Mouse (Mus musculus) gastrocnemius, adult 8-10 months (tissue): ENCODE results near the gene Slc2a12. TPM values are rescaled to one million over a fixed set of nuclear protein-coding genes. Genes with fewer than 3 reads are reported as not detected.

Experiments used
- DNase-seq, 2 experiments: peaks; one replicate each; pipeline ENCODE4 v3.0.0; 2022; ENCODE audit warnings: low spot score in 2 of 2
- total RNA-seq, 4 experiments: library from RNA; stranded (reverse); gene quantifications; 2 replicates each; pipeline ENCODE4 v1.2.4; 2022

Slc2a12 gene
- 10 to 100 TPM; 11.3 to 15.5 (median 14.2) TPM for total RNA-seq

DNA sequence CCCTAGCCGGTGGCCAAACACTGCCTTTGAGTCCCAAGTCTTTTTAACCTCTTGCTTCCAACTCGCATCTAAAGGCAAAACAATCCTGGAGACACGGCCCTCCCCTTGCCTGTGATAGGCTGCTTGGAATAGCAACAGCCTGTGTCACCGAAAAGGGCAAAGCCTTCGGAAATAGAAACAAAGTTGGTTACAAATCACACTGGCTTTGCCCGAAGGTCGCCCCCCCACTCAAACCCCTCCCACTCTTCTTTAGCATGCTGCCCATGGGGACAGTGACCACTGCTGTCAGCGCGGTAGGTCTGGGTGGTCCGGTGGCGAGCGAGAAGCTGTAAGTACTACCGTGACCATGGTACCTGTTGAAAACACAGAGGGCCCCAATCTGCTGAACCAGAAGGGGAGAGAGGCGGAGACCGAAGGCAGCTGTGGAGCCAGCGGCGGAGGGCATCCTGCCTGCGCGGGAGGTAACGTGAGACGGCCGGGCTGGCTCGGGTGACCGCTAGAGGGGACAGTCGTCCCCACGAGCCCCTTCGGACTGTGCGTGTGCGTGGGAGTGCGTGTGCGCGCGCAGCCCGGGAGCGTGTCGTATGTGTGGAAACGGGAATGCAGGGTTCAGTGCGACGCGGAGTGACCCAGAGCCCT, at the start of gene Slc2a12:
Gene Slc2a12, plus strand, starts transcription at position 159 of the 639 bp plus-strand sequence.
- DNase-seq, result peak; percentile 55 to 82

DNA sequence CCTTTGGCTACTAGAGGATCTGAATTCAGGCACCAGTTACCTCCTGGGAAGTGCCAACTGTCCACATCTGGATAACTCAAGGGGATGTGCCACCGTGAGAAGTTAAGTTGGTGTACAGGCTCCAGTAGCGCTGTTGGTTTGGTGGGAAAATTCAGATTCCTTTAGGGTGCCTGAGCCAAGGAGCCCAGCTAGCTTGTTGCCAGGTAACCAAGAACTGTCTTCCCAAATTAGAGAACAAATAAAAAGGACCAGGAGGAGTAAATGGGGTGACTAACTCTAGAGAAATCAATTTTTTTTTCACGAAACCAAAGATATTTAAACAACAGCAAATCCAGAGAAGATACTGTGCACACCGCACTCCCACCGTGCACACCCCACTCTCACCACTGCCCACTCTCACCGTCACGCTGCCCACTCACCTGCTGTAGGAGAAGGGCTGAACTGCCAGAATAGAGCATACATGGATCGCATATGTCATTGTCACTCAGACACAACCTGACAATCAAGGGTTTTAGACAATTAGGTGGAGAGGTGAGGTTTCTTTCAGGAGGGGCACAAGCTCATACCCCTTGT, 45.8 kb upstream of the Slc2a12 start:
- DNase-seq, result no peak

DNA sequence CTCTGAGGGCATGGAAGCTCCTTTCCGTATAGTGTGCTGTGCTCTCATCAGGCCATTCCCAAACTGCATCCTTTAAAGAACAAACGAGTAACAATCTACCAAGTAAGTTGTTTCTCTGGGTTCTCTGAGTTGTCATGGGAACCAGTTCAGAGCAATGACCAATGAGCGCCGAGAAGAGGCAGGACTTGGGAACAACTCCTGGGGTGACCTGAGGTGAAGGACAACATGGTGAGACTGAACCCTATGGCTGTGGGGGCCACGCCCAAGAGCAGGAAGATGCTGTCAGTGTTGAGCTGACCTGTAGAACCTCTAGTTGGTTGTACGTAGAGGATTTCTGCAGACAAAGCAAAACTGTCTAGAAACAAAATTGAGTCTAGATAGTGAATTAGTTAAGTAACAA, 43.8 kb upstream of the Slc2a12 start:
- no peak for DNase-seq

- no peak for DNase-seq
Observed at GRCm38 (mm10) chr10:22604801-22605200, 40.0 kb upstream of the Slc2a12 start.

DNA sequence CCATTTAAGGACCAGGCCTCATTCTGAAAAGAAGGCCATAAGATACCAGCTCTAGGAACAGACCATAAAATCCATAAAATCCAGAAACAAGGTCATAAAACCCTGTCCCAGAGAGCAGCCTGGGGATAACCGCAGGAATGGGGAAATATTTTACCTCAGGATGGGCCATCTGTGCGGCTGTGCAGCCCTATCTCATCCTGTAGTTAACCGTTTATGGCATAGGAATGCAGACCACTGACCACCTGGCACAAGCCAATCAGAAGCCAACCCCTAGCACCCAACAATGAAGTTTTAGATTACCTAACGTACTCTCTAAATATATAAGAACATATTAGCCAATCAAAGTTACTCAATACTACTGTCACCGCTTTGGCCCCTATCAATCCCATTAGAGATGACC, 36.5 kb upstream of the Slc2a12 start:
- DNase-seq, result no peak

DNA sequence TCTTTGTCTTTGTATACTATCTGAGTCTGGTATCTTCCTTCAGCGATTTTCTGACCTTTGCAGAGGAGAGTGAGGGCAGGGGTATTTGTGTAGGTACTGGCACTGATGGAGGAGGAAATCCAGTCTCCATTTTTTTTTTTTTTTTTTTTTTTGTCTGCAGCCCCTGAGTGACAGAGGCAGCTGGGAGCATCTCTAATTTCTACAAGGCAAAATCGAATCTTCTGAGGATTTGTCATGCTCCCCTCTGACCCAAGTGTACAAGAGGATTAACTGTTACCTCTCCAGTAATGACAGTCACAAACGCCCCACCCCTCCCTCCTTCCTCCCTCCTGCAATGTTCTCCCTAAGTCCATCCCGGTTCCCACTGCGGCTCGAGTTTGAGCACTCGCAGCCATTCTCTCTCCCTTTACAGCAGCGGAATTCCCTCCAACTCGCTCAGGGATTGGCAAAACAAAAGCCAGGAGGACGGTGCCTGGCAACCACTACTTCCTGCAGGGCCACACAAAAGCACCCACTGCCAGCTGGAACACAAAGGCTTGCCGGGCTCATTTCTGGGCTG, 35.9 kb upstream of the Slc2a12 start:
- no peak for DNase-seq

GRCm38 (mm10) chr10:22613301-22613700, 31.5 kb upstream of the Slc2a12 start:
- no peak for DNase-seq

- no peak for DNase-seq
Observed at GRCm38 (mm10) chr10:22614554-22614953, 30.3 kb upstream of the Slc2a12 start.

GRCm38 (mm10) chr10:22615309-22615708, 29.5 kb upstream of the Slc2a12 start:
- no peak for DNase-seq

DNA sequence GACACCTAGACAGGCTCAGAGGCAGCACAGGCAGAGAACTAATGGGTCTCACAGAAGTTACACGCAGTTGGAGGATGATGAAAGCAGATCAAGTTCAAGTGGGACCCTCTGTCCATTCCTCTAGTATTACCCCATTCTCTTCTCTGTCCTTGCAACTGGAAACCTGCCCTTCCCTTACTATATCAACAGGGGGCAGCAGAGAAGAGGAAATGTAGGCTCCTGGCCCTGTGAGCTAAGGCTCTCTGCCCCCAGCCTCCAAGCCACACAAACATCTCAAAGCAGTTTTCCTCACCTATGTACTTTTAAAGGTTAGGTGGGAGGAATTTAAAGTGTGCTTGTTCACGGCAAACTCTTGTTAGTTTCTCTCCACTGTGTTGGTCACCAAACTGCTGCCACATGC, 26.0 kb upstream of the Slc2a12 start:
- no peak for DNase-seq

- no peak for DNase-seq
Observed at GRCm38 (mm10) chr10:22628832-22629231, 16.0 kb upstream of the Slc2a12 start.

DNA sequence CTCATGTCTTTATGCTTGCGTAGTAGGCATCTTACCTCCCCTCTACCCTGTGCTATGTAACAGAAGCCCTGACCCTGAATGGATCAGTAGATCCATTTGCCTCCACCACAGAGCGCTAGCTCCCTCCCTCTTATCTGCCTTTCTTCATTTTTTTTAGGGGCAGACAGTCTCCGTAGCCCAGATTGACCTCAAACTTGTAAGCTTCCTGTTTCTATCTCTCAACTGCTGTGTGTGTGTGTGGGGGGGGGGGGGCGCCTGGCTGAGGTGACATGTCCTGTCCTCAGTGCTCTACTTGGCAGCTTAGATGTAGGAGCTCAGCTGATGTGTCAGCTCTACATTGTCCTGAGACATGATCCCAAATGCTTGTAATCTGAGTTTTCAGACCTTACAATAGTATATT, 13.7 kb upstream of the Slc2a12 start:
- DNase-seq, result no peak

GRCm38 (mm10) chr10:22631528-22631927, 13.3 kb upstream of the Slc2a12 start:
- no peak for DNase-seq

- DNase-seq, result no peak
Observed at GRCm38 (mm10) chr10:22631956-22632355, 12.9 kb upstream of the Slc2a12 start.

DNA sequence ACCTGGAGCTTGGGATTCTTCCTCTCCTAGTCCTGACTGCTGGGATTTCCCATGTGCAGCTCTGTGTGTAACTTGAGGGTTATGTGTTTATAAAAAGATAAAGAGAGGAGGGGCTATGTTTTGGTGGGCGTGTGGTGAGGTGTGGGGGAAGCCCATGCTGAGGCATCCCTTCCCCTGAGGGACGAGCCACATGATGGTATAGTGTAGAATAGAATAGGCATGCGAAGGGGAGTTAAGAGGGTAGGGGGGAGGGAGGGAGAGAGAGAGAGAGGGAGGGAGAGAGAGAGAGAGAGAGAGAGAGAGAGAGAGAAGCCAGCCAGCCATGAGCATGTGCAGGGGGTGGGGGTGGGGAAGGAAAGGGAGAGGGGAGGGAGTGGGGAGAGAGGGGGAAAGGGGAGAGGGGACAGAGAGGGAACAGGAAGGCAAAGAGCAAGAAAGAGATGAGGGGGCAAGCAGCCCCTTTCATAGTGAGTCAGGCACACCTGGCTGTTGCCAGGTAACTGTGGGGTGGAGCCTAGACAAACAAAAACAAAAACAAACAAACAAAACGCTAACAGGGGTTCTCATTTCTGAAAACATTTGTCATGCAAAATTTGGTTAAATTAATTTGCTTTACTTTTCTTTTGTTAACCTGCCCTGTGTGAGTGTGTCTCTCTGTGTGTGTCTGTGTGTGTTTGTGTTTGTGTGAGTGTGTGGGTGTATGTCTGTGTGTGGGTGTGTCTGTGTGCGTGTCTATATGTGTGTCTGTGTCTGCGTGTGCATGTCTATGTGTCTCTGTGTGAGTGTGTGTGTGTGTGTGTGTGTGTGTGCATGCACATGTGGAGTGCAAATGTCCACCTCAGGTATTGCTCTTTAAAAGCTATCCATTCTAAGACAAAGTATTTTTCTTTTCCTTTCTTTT, 11.2 kb upstream of the Slc2a12 start:
- DNase-seq, result no peak

DNA sequence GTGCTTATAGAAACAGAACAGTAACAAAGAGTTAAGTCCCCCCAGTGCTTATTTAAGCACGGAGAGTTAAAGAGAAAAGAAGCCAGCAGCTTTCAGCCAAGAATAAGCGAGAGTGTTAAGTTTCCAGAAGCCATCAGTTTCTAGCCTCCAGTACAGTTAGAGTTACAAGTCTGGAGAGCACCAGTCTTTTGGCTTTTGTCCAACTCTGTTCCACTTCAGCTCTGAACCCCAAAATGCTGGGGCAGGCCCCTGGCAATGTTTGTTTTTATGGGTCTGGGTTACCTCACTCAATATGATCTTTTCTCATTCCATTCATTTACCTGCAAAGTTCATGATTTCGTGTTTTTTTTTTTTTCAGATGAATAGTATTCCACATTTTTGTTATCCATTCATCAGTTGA, 7.6 kb upstream of the Slc2a12 start:
- no peak for DNase-seq

DNA sequence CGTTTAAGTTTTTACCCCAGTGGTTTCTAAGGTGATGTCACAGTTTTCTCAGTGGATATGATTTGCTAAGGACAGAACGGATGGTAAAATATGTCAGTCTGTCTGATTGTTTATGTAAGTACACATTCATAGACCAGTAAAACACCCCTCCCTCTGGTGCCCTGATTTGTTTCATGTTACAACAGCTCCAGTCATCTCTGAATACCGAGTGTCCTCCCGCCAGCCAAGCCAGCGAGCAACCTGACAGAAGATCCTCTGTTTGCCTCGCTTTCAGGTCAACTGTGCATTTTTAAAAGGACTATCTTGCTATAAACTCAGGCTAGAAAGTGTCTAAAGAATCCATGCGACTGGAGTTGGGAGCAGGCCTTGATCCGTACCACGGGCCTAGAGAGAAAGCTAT, 640 bp upstream of the Slc2a12 start:
- peak; percentile 4 to 47 for DNase-seq

DNA sequence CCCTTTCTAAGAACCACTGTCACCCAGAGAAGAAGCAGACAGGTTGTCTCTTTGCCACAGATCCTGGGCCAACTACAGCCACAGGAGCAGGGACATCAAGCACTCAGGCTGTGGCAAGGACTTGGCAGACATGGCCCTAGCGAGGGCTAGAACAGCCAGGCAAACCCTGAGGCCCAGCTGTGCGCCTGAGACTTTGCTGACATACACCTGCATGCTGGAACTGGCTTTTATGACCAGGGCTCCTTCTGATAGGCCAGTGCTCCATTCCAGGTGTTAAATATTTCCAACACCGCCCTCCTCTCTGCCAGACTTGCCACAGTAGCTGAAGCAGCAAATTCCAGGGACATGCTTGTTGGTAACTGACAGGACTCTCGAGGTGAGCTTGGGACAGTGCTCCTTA, 3.9 kb downstream of the Slc2a12 start:
- no peak for DNase-seq

- no peak for DNase-seq
Observed at GRCm38 (mm10) chr10:22653820-22654219, 9.0 kb downstream of the Slc2a12 start.

- DNase-seq, result no peak
Observed at GRCm38 (mm10) chr10:22658534-22659385, 13.9 kb downstream of the Slc2a12 start.

DNA sequence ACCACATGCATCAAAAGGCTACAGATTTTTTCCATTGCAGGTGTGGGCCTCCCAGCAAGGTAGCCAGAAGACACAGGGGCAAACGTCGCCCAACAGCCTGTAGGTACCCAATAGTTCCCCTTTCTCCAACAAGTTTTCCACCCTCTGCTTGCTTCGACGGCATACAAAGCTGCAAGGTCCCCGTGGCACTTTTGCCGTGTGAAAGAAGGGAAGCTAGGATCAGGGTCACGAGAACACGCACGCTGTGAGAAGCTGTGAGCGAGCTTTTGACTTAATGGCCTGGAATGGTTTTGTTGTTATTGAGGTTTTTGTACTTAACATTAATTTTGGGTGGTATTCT, 14.5 kb downstream of the Slc2a12 start:
- no peak for DNase-seq
